Mouse (Mus musculus) liver, postnatal 0 days (tissue): Measurements from ENCODE around the gene Olfr984.

ENCODE experiments used
- CTCF ChIP-seq: sonication (generic); IDR thresholded peaks from 2 replicates; pipeline ENCODE4 v1.5.1; 2016; ENCODE audit warnings: antibody characterized with exemption, low read depth
- EP300 ChIP-seq: IDR thresholded peaks from 2 replicates; pipeline ENCODE4 v1.6.1; 2016; ENCODE audit warnings: antibody characterized with exemption, low read depth, mild to moderate bottlenecking

- TF ChIP-seq CTCF (no peak), EP300 (no peak)
Measured at GRCm38 (mm10) chr9:40116645-40117286, 2.8 kb upstream of the Olfr984 start.
